Mouse (Mus musculus) thymus, adult 2 months (tissue): ENCODE measurements around the gene Pard6b.

Source experiments
- CTCF ChIP-seq: fragments of 200-500 bp; IDR thresholded peaks from 2 replicates; pipeline ENCODE4 v1.5.1; 2012; ENCODE audit warnings: mild to moderate bottlenecking, control low read depth, low read length, moderate library complexity, borderline replicate concordance; ENCODE audit not compliant: control insufficient read depth, poor library complexity, insufficient read depth; ENCODE audit errors: extremely low read depth
- POLR2A ChIP-seq: fragments of 200-500 bp; IDR thresholded peaks from 2 replicates; pipeline ENCODE4 v1.6.1; 2012; ENCODE audit warnings: mild to moderate bottlenecking, low read length, control low read depth, moderate library complexity; ENCODE audit not compliant: control insufficient read depth, poor library complexity, insufficient read depth; ENCODE audit errors: extremely low read depth

- no peak for TF ChIP-seq POLR2A
- no peak for TF ChIP-seq CTCF
Observed at GRCm38 (mm10) chr2:168127767-168128166, 47.0 kb downstream of the Pard6b start.
